Mouse (Mus musculus) liver (tissue): Measurements from ENCODE around the gene Prcc.
"Not testable (repeated sequence)": the region's sequence is repeated elsewhere in the genome, so short reads cannot be mapped to it uniquely, and the experiment has no call there.

Source experiments
- DNase-seq: peaks from one replicate; pipeline ENCODE4 v3.0.0-alpha.2; 2020; ENCODE audit warnings: mixed read lengths

Prcc gene

DNA sequence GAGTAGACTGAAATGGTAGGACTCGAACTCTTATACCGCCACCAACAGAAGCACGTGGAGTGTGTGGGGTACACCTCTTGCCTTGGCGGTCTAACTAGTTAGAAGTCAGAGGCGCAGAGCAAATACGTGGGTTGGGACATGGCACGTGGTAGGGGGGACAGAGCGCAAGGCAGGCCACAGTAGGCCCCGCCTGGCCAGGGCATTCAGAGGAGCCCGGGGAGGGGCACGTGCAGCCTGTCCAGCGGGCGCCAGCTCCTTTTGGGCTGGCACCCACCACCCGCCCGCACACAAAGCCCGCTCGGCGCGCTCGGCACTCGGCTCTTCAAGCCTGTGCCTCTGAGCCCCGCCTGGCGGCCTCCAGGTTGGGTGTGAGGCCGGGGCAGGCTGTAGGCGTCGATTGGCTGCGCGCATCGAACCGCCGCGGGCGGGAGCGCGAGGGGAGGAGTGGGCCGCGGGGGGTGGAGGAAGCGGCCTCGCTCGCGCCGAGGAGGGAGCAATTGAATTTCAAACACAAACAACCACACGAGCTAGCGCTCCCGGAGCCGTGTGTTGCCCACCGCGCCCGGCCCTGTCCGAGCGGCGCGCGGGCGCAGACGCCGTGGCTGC lies 20.6 kb upstream of the Prcc start, which contains the start of gene Hdgf:
Gene Hdgf, plus strand, starts transcription at position 442 of the 606 bp plus-strand sequence.
- peak; percentile 96 for DNase-seq

DNA sequence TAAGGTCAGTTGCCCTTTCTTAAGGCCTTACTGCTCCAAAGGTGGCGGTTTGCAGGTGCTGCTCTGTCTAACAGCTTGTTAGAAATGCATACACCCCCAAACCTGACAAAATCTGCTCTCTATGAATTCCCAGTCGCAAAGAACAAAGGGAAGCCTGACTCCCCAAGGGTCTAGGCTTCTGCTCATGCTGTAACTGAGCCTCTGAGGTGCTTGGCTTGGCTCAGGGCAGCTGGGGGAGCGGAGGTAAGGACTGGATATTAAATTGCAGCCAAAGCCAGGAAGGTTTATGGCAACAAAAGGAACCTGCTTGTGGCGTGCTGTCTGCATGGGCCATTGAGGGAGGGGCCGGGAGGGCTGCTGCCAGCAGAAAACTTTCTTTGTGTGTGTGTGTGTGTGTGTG lies 18.4 kb upstream of the Prcc start:
- DNase-seq = no peak

DNA sequence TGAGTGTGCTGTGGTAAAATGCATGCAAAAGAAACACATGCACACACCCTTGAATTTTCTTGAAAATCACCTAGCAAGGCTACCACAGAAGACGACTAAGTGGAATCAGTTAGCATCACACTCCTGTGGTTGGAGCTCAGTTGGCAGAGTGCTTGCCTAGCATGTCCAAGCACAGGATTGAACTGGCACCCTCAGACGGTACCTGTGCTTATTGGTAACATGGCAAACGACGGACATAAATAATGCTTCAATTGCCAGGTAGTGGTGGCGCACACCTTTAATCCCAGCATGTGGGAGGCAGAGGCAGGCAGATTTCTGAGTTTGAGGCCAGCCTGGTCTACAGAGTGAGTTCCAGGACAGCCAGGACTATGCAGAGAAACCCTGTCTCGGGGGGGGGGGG lies 16.6 kb upstream of the Prcc start:
- DNase-seq = not testable (repeated sequence)

DNA sequence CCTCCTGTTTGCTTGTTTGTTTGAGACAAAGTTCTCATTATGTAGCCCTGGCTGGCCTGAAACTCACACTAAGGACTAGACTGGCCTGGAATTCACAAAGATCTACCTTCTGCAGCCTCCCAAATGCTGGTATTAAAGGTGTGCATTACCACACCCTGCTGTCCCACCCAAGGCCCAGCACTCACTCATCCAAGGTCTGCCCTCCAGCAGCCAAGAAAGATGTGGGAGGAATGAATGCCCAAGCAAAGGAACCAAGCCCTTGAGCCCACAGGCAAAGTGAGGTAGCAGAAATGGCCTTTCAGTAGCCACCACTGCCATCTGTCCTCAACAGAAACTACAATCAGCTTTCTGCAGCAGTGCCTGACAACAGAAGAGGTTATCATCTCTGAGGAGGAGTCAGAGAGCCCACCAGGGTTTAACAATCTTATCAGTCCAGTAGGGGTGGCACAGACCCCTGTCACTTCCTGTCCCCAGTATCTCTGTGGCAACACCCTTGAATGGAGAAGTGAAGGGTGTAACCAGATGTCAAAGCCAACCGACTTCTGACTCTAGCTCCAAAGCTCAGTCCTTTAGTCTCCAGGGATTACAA lies 15.7 kb upstream of the Prcc start:
- peak; percentile 81 for DNase-seq

DNA sequence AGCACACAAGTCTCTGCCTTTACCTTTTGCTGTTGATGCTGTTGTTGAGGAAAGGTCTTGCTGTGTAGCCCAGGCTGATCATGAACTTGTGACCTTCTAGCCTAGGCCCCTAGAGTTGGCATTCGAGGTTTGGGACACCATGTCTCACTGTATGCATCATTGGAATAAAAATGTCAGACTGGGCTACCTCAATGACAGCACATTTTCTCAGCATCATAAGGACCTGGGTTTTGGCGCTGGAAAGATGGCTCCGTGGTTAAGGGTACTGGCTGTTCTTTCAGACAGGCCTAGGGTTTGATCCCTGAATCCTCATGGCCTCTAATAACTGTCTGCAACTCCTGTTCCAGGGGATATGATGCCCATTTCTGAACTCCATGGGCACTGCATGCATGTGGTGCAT lies 14.4 kb upstream of the Prcc start:
- DNase-seq = no peak

DNA sequence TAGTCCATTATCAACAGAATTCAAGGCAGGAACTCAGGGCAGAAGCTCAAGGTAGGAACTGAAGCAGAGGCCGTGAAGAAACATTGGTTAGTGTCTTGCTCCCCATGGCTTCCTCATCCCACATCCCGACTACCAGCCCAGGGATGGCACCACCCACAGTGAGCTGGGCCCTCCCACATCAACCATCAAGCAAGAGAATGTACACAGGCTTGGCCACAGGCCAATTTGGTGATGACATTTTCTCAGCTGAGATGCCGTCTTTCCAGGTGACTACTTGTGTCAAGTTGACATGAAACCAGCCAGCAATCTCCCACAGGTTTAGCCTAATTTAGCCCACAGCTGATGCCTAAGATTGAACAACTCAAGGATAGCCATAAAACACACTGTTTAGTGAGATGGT lies 13.9 kb upstream of the Prcc start:
- DNase-seq = no peak

DNA sequence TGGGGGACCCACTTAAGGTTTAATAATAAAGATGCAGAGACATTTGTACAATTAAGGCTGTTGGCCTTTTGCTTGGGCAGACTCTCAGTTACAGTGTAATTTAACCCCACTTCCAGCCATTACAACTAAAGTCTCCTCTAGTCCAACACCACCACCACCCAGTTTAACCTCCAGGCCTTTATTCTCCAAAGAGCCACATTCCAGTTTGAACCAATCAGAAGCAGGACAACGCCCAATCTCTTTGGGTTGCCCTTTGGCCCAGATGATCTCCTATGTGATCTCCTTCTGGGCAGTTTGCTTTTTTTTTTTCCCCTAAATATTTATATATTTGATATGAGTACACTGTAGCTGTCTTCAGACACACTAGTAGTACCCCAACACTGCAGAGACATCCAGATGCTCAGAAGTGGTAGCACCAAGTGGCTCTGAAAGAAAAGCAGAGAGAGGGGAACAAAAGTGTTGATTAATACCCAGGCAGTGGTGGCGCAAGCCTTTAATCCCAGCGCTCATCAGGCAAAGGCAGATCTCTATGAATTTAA lies 8.0 kb upstream of the Prcc start:
- no peak for DNase-seq

DNA sequence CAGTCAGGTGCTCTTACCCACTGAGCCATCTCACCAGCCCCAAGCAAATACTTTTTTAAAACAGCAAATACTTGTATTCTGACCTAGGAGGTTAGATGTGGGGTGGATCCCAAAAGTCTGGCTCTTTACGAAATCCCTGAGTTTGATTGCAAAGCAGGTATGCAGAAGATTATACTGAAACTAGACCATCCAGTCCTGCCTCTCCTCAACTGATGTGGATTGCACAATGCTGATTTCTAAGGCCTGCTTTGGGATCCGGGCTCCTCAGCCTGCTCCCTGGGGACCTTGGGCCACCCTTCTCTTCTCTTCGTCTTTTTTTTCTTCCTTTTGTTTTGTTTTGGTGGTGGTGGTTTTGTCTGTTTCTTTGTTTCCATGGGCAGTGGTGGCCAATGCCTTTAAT lies 6.1 kb upstream of the Prcc start:
- DNase-seq = no peak

DNA sequence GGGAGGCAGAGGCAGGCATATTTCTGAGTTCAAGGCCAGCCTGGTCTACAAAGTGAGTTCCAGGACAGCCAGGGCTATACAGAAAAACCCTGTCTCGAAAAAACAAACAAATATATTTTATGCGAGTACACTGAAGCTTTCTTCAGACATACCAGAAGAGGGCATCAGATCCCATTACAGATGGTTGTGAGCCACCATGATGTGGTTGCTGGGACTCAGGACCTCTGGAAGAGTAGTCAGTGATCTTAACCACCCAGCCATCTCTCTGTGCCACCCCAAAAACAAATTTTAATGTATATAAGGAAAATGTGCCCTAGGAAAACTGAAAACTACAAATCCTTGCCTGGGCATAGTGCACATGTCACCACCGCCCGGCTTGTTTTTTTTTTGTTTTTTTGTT lies 2.0 kb upstream of the Prcc start:
- DNase-seq = not testable (repeated sequence)

DNA sequence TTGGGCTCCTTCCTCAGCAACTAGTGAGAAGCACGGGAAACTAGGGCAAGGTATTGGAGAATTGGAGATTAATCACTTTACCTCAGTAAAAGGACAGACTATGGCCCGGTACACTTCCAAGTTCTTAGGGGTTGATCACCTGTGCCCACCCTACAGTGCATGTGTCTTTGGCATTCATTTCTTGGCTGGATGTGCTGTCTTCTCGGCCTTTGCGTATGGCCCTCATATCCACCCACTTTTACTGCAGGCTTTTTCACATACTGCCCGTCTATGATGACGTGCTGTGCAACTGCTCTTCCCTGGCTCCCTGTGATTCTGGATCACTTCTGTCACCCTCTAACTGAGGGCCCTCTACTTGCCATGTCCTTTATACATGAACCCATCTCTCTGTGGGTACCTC lies 1.0 kb upstream of the Prcc start:
- no peak for DNase-seq

DNA sequence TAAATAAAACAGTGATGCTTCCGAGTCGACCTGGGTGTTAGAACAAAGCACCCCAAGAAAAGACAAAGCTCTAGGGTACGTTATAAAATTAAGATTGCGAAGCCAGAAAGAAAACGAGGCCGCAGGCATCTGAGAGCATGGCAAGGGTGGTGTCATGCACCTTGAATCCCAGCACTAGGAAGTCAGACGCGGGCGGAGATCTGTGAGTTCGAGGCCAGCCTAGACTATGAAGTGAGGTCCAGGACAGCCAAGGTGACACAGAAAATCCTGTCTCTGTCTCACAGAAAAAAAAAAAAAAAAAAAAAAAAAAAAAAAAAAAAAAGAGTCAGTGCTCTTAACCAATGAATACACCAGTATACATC lies 577 bp upstream of the Prcc start:
- peak; percentile 46 for DNase-seq

DNA sequence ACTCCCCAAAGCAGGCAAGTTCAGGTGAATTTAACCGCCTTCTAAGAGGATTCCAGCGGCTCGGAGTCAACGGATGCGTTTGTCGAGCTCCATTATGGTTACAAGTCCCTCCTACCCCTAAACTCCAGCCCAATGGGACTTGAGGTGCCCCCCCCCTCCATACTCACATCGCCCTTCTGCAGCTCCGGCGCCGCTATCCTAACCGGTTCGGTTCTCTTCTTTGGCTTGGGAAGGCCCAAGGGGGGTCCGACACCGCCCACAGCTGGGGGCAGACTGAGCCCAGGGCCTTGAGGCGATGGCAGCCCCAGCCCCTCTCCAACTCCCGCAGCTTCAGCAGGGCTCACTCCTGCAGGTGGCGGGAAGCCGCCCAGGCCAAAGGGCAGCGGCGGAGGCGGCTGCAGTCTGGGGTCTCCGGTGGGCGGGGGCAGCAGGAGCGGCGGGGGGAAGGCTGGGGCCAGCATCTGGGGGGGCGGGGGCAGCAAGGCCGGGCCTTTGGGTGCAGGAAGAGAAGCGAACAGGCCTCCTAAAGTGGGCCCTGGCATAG lies 628 bp downstream of the Prcc start:
- DNase-seq = peak; percentile 56

DNA sequence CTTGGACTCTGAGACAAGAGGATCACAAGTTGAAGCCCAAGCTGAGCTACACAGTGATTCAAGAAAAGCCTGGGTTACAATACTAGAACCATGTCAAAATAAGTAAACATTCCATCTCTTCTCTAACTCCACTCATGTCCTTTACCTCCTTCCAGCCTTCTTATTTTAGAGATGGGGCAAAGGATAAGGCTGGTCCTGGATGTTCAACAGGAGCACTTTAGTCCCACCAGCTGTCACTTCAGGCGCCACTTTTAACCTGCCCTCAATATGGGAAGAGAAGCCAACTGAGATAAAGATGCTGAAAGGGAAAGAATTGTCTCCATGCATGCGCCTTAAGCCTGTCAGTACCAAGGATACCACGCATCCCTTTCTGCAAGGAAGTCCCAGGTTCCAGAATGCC lies 1.1 kb downstream of the Prcc start:
- DNase-seq = peak; percentile 10

DNA sequence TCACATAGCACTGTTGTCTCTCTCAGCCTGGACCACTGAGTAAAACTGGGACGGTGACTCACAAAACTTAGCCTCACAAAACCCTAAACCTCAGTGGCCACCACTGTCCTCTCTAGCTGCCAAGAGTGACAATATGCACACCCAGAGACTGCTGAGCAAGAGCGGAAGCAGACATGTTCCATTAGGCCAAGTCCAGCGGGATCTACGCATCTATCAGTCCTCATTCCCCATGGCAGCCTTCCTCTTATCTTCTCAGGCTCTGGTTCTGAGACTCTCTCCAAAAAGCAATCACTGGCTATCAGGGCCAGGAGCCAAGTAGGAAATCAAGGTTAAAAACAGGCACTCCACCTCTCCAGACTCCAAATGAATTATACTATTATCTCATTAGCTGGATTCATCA lies 7.7 kb downstream of the Prcc start:
- no peak for DNase-seq

DNA sequence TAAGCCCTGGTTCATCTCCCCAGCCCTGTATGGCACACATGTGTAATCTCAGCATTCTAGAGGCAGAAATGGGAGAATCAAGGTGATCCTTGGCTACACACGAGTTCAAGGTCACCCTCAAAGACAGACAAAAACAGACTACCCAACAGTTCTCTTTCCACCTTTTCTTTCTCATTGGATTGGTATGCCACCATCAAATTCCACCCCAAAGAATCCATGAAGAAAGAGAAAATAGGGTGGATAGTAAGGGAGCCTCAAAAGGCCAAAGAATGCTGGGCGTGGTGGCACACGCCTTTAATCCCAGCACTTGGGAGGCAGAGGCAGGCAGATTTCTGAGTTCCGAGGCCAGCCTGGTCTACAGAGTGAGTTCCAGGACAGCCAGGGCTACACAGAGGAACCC lies 21.3 kb downstream of the Prcc start:
- not testable (repeated sequence) for DNase-seq

DNA sequence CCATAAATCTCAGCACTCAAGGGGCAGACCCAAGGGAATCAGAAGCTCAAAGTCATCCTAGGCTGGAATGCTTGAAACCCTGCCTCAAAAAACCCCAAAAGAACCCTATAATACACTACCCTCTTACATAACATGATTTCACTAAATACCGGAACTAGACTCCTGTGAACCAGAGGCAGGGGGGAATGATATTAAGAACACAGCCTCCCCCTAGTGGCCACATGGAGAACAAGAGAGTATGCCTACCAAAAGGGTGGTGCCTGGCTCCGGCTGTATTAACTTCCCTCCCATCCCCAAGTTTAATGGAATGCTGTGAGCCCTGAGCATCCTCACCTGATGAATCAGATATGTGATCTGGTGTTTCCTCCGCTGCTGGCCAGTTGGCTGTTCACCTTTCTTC lies 25.6 kb downstream of the Prcc start:
- peak; percentile 46 for DNase-seq

DNA sequence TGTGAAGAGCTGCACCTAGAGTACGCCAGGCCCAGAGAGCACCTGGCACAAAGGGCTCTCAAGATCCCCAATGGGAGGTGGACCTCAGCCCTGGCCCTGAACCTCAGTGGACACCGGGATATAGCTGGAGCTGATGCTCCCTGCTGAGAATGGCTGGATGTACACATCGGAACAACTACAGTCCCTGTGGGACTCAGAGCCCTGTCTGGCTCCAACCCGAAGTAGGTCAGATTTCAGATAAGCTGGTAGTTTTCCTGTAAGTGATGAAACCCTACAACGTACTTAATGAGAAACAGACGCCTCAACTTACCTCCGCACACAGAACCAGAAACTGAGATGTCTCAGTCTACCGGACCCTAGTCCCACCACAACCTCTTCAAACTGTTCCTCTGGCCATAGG lies 27.7 kb downstream of the Prcc start:
- DNase-seq = no peak

DNA sequence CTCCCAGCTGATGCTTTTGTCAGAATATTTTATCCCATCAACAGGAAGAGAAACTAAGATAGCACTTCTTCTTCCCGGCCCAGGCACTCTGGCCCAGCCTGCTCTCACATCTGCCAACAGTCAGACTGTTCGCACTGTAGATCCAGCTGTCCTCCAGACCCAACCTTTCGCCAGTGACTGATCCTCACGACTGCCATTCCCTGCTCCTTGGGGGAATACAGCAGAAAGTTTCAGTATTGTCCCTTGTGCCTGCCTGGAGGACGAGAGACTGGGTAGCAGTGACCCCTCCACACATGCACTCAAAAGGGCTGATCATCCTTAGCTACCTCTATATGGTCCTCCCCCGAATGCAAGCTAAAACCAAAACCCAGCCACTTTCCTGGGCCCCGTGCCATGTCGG lies 29.5 kb downstream of the Prcc start:
- DNase-seq = no peak

DNA sequence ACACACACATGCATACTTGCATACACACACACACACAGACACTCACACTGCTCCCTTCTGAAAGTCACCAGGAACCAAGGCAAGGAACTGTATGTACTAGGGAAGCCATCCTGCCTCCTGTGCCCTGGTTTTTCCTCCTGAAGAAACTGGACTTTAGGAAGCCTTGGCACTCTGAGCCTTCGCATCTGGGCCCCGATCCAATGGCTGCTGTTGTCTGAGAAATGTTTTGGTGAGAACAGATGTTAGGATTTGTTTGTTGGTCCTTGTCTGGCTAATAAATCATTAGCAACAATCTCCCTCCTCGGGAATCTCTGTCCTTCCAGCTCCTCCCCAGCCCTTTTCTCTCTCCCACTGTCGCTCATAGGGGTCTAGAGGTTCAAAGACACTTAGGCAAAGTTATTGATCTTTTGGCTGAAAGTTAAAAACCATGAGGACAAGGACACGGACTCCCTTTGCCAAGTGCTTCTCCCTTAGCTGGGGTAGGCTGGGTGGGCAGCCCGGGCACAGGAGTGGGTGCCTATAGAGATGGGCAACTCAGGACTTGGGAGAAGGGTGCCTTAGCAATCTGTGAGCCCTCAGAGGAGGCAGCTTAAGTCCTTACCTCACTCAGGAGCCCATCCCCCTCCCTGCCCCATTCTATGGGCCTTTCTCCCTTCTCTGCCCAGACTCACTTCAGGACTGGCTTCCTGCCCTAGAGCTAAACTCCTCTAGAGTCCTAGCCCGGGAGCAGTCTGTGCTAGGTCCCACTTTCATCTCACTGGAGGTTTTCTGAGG lies 30.4 kb downstream of the Prcc start:
- DNase-seq = no peak

DNA sequence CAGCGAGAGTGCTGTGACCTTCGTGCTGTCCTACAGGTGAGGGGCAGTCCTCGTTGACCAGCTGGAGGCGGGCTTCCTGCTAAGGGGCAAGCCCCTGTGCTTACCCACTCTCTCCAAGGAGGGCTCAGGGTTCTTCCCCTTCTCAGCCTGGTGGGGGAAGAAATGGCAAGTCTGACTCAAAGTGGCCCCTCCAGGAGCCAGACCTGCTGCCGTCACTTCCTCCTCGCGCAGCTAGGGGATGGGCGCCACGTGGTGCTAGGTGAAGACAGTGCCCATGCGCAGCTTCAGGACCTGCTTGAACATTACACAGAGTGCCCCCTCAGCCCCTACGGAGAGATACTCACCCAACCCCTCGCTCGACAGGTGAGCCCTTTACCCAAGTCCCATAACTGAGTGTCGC lies 36.3 kb downstream of the Prcc start:
- DNase-seq = no peak

DNA sequence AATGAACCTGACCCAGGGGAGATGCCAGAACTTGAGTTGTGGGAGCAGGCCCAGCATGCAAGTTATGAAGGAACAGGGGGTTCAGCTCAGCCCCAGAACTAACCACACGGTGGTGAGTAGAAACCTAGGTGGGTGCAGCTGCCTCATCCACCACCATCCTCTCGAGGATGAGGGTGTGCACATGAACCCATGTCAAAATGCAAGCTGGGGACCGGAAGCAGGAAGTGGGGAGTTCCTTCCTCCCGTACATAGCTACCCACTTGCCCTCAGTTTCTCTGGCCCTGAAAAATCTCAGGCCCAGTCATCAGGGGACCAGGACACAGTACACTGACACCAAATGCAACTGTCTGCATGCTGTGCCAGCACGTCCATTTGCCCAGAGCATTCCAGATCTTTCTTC lies 37.7 kb downstream of the Prcc start:
- DNase-seq = no peak

DNA sequence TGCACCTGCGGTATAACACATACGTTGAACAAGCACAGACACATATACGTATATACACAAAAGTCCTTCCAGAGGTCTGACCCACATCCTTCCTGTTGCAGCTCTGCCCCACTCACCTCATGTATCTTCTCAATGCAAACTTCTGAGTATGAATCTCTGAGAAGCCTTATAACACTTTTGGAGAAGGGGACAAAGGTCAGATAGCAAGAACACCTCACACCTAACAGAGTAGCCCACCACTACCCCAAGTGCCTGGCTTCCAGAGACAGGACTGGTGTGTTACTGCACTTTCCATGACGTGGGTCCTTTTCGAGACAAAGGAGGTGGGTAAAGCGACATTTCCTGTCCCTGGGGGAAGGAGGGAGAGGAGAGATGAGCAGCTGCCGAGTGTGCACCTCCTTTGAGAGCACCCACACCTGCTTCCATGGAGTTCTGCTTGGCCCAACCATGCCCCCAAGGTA lies 38.7 kb downstream of the Prcc start, which contains the start of gene Sh2d2a:
Gene Sh2d2a, plus strand, starts transcription at position 106 of the 461 bp plus-strand sequence.
- DNase-seq = no peak

DNA sequence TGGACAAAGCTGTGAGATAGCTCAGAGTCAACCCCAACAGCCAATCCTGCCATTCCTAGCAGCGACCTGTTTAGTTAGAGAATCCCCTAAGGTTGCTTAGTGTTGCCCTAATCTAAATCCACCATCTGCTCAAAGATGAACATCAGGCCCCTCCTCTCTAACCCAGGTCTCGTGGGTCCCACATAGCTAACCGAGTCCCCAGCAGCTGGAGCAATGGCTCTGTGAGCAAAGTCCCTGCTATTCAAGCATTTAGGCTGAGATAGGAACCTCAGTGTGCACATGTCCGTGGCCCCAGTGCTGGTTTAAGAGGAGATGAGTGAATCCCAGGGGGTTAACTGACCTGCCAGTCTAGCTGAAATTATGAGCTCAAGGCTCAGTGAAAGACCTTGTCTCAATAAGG lies 39.2 kb downstream of the Prcc start:
- DNase-seq = no peak

DNA sequence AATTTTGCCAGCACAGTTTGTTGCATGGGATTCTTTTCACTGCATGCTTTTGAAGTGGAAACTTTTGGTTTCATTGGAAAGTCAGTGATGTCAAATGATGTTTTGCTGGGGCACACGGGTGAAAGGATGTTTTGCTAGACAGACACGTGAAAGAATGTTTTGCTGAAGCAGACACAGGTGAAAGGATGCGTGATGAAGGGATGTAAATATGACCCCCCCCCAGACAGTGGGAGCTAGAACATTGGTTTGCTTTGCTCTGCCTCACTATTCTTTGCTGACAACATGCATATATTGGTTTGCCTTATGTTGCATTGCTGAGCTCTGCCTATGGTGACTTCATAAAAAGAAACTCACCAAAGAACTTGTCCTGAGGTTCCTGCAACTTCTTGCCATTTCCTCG lies 40.4 kb downstream of the Prcc start:
- no peak for DNase-seq
